Mouse (Mus musculus): ENCODE data around the gene Tjp3. TPM values are rescaled to one million over a fixed set of nuclear protein-coding genes. Genes with fewer than 3 reads are reported as not detected.

Tjp3 gene
- total RNA-seq, 1 experiment from 2014 or later = 8.9 TPM

DNA sequence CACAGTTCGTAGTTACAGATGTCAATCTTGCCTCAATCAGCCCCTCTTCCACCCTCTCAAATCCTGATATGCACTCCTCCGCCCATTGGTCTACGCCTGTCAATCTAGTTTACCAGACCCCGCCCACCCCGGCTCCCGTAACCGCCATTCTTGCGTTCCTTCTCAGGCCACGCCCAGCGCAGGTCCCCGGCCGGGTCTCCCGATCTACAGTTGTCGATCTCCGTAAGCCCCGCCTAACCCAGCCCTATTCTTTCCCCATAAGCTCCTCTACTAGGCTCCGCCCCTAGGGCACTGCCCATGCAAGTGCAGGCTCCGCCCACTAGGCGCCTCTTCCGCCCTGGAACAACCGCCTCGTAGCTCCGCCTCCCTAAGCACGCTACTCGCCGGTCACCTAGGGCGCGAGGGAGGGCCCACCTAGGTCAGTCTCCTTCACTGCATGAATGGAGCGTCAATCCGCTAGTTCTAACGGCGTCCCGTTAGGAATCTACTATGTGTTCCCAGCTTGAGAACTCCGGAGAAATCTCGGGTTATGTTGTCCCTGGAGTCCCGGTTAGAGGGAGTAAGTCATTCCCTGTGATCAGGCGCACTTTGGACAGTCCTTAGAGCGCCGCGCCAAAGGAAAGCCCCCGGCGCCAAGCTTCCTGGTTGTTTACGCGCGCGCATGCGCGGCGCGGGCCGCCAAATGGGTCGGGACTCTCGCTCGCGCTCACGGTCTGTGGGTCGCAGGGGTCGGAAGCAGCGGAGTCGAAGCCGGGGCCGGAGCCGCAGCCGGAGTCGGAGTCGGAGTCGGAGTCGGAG lies 29.4 kb upstream of the Tjp3 start, which contains the start of gene Cactin:
Cactin (plus strand) TSS at position 554 of the 798 bp plus-strand sequence.
- ATAC-seq (replicated peaks; ENCODE audit: insufficient number of reproducible peaks, low FRiP score, low TSS enrichment, poor library complexity, severe bottlenecking) = peak; percentile 79

DNA sequence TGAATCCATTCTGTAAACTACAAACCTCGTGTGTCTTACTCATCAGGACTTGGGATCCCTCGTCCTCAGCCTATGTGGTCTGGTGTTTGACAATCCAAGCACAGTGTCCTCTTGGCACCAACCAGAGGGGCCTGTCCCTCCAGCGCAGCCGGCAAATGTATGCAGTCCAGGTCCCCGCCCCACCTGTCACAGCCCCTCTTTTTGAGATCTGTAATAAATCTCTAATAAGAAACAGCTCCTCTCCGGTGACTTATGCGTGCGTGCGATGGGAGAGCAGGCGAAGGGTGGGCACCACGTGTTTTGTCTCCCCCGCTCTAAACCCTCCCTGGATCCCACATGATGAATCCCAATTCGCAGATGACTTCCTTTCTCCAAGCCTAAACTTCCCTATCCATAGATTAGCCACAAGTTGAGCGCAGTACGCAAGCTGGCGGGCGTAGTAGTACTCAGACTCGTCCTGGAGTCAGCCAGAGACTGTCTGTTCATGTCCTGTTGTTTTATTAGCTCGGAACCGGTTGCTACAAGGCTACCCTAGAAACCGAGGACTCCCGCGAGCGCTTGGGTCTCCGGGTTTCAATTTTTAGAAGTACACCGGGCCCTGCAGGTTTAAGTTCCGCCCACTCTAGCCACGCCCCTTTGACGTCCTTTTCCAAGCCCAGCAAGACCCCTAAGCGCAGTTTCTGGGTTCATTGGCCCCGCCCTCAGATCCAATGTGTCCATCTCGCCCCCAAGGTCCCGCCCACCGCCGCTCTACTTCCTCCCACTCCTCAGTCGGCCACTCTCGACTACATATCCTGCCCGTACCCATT lies 28.6 kb upstream of the Tjp3 start:
- ATAC-seq (replicated peaks; ENCODE audit: insufficient number of reproducible peaks, low FRiP score, low TSS enrichment, poor library complexity, severe bottlenecking) = no peak; the same call in none of the 2 replicates

GRCm38 (mm10) chr10:81319330-81319699 lies 27.9 kb upstream of the Tjp3 start:
- no peak for ATAC-seq (replicated peaks; ENCODE audit: insufficient number of reproducible peaks, low FRiP score, low TSS enrichment, poor library complexity, severe bottlenecking)

- ATAC-seq (replicated peaks; ENCODE audit: insufficient number of reproducible peaks, low FRiP score, low TSS enrichment, poor library complexity, severe bottlenecking) = no peak
These were observed 27.4 kb upstream of the Tjp3 start for GRCm38 (mm10) chr10:81318589-81319329.

- no peak for ATAC-seq (replicated peaks; ENCODE audit: insufficient number of reproducible peaks, low FRiP score, low TSS enrichment, poor library complexity, severe bottlenecking)
These were observed 25.9 kb upstream of the Tjp3 start for GRCm38 (mm10) chr10:81317273-81317672.

DNA sequence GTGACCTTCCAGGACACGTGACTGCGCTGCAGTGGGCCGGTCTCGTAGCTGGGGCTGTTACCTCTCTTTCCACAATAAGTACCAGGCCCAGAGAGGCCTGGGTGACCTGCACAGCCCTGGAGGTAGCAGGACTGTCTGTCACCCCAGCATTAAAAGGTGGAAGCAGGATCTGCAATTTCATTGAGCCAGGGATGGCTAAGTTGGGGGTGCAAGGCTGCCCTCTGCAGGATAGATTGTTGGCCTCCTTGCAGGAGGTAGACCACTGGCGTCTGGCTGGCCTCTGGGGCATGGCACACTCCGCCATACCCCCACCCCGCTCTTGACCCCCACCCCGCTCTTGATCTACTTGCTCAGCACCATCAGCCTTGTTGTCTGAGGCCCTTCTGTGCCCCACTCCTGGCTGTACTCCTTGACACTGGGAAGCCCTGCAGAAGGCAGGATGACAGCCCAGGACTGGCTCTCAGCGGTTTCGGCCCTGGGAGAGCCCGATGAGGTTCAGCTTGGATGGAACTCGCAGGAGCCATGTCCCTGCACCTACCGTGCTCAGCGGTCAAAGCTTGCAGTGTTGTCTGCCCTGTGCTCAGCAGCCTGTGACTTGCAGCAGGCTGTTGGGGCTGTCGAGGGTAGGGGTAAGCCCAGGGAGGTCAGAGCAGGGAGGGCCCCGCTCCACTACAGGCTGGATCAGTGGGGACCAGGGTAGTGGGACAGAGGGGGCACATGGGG lies 25.1 kb upstream of the Tjp3 start:
- ATAC-seq (replicated peaks; ENCODE audit: insufficient number of reproducible peaks, low FRiP score, low TSS enrichment, poor library complexity, severe bottlenecking) = no peak

- no peak for ATAC-seq (replicated peaks; ENCODE audit: insufficient number of reproducible peaks, low FRiP score, low TSS enrichment, poor library complexity, severe bottlenecking)
These were observed 24.2 kb upstream of the Tjp3 start for GRCm38 (mm10) chr10:81315587-81315986.

DNA sequence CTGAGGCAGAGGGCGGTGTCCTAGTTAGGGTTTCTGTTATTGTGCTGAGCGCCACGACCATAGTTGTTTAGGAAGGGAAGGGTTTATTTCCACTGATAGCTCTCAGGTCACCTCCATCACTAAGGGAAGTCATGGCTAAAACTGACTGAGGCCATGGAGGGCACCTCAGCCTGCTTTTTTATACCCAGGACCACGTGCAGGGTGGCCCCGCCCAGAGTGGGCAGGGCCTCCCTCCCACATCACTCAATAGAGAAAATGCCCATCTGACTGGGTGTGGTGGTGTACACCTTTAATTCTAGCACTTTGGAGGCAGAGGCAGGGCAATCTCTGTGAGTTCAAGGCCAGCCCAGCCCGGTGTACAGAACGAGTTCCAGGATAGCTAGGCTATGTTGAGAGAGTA lies 22.8 kb upstream of the Tjp3 start:
- ATAC-seq (replicated peaks; ENCODE audit: insufficient number of reproducible peaks, low FRiP score, low TSS enrichment, poor library complexity, severe bottlenecking) = no peak

GRCm38 (mm10) chr10:81313581-81313980 lies 22.2 kb upstream of the Tjp3 start:
- ATAC-seq (replicated peaks; ENCODE audit: insufficient number of reproducible peaks, low FRiP score, low TSS enrichment, poor library complexity, severe bottlenecking) = no peak

GRCm38 (mm10) chr10:81309571-81309970 lies 18.2 kb upstream of the Tjp3 start:
- no peak for ATAC-seq (replicated peaks; ENCODE audit: insufficient number of reproducible peaks, low FRiP score, low TSS enrichment, poor library complexity, severe bottlenecking)

- ATAC-seq (replicated peaks; ENCODE audit: insufficient number of reproducible peaks, low FRiP score, low TSS enrichment, poor library complexity, severe bottlenecking) = no peak
These were observed 15.7 kb upstream of the Tjp3 start for GRCm38 (mm10) chr10:81306837-81307682.

GRCm38 (mm10) chr10:81306173-81306668 lies 14.8 kb upstream of the Tjp3 start:
- ATAC-seq (replicated peaks; ENCODE audit: insufficient number of reproducible peaks, low FRiP score, low TSS enrichment, poor library complexity, severe bottlenecking) = no peak

DNA sequence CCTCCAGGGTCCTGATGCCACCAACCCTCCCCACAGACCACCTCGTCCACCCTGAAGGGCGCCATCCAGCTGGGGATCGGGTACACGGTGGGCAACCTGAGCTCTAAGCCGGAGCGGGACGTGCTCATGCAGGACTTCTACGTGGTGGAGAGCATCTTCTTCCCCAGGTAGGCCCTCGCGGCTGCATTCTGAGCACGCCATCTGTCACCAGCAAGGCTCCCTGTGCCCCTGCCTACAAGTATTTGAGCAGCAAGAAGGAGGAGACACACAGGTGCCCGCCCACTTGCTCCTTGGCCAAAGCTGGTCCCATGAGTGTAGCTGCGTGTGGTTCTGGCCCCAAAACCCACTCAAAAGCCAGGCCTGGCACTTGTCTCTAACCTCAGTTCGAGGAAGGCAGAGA lies 14.3 kb upstream of the Tjp3 start:
- ATAC-seq (replicated peaks; ENCODE audit: insufficient number of reproducible peaks, low FRiP score, low TSS enrichment, poor library complexity, severe bottlenecking) = no peak

DNA sequence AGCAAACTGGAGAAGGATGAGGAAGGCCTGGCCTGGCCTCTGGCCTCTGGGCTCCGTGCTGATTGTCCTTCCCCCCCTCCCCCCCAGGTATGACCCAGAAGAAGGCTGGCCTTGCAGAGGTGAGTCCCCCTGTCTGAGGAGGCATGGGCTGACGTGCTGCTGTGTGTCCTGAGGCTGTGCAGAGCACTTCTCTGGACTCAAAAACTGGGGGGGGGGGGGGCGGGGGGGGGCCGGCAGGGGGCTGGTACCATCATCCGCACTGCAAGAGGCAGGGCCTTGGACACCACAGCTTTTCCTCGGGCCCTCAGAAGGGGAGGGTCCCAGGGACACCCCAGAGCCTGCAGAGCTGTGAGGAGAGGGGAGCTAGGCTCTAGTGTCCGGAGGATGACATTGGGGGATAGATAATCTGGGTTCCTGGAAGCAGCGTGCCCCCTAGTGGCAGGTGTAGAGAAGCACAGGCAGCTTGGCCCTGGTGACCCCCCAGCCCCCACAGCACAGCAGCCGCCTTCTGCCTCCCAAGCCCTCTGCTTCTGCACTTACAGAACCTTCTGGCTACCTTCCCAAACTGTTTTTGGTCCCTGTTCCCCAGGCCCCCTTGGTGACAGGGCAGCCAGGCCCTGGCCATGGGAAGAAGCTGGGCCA lies 13.3 kb upstream of the Tjp3 start:
- ATAC-seq (replicated peaks; ENCODE audit: insufficient number of reproducible peaks, low FRiP score, low TSS enrichment, poor library complexity, severe bottlenecking) = peak; percentile 55

DNA sequence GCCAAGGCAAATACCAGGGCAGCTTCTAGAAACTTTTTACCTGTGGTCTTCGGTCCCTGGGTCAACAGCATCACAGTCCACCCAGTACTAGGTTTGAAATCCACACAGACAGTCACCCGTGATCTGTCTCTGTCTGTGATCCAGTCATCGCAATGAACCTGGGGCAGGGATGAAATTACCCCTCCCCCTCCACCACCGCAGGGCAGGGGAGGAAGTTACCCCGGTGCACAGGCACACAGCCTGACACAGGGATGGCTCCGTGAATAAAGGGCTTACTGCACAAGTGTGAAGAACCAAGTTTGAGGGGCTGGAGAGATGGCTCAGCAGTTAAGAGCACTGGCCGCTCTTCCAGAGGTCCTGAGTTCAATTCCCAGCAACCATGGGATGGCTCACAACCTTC lies 12.4 kb upstream of the Tjp3 start:
- ATAC-seq (replicated peaks; ENCODE audit: insufficient number of reproducible peaks, low FRiP score, low TSS enrichment, poor library complexity, severe bottlenecking) = 0 out of 2 replicates have a peak, but pooled peaks have one; percentile 25

DNA sequence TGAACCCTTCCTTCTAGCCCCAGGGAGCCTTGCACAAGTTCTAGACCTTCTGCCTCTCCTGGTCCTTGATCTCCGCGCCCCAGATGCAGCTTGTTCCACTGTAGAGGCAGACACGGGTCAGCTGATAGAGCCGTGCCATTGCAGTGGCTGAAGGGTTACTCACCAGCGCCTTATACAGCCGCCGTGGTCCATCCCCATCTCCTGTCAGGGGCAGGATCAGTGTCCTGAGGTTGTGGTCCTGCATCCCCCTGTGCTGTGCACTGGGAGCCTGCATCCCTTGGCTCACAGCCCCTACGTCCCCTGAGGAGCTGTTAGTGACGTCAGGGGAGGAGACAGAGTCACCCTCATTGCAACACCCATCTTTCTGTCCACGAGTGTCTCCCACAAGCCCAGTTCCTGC lies 11.9 kb upstream of the Tjp3 start:
- ATAC-seq (replicated peaks; ENCODE audit: insufficient number of reproducible peaks, low FRiP score, low TSS enrichment, poor library complexity, severe bottlenecking) = no peak

- no peak for ATAC-seq (replicated peaks; ENCODE audit: insufficient number of reproducible peaks, low FRiP score, low TSS enrichment, poor library complexity, severe bottlenecking)
These were observed 11.4 kb upstream of the Tjp3 start for GRCm38 (mm10) chr10:81302781-81303218.
